Mouse (Mus musculus) heart, embryonic 10.5 days (tissue): Measurements from ENCODE around the gene Pole4. TPM values are rescaled to one million over a fixed set of nuclear protein-coding genes. Genes with fewer than 3 reads are reported as not detected.
"Not testable (repeated sequence)": the region's sequence is repeated elsewhere in the genome, so short reads cannot be mapped to it uniquely, and the experiment has no call there.

Experiments
- DNase-seq: peaks from one replicate; pipeline ENCODE4 v3.0.0-alpha.2; 2017; ENCODE audit warnings: low spot score
- H3K27ac ChIP-seq: fragments of 300-500 bp; sonication (generic); 2 replicates; pipeline ENCODE4 v1.5.1; 2016; ENCODE audit warnings: mild to moderate bottlenecking
- H3K27me3 ChIP-seq: fragments of 300-500 bp; sonication (generic); 2 replicates; pipeline ENCODE4 v1.6.1; 2016; ENCODE audit warnings: mild to moderate bottlenecking; ENCODE audit not compliant: poor library complexity, insufficient read depth, severe bottlenecking
- H3K36me3 ChIP-seq: fragments of 300-500 bp; sonication (generic); 2 replicates; pipeline ENCODE4 v1.6.1; 2016; ENCODE audit warnings: mild to moderate bottlenecking, moderate library complexity
- H3K4me1 ChIP-seq: fragments of 300-500 bp; sonication (generic); 2 replicates; pipeline ENCODE4 v1.6.1; 2016; ENCODE audit warnings: mild to moderate bottlenecking
- H3K4me3 ChIP-seq: fragments of 300-500 bp; sonication (generic); 2 replicates; pipeline ENCODE4 v1.5.1; 2016; ENCODE audit warnings: mild to moderate bottlenecking, moderate library complexity
- H3K9me3 ChIP-seq: fragments of 300-500 bp; sonication (generic); 2 replicates; pipeline ENCODE4 v1.6.1; 2016; ENCODE audit warnings: mild to moderate bottlenecking, moderate library complexity
- WGBS: fragments of 180-500 bp; shearing (Covaris S2); methylation state at CpG from one replicate; pipeline ENCODE4 v1.1.7; 2016; 5-methylcytosine and 5-hydroxymethylcytosine counted together
- polyA plus RNA-seq: library from polyadenylated mRNA; unstranded; fragments of >200 nt; fragmentation: Nextera tagmentation; extraction: Ambion mirVana; gene quantifications from 2 replicates; pipeline ENCODE4 v1.2.1, GENCODE M21; 2016

Gene Pole4
- polyA plus RNA-seq, 1 experiment from 2014 or later, result 121 TPM

- H3K27ac ChIP-seq, result no peak overlapping the region
- H3K9me3 ChIP-seq, result no peaks in the 10 kb centered on the region
- 86% methylated on average over 10 of the region's 10 CpGs for WGBS
- DNase-seq, result no peak
- H3K4me3 ChIP-seq, result no peak overlapping the region
- H3K4me1 ChIP-seq, result peaks cover 2% of the 10 kb centered on the region; the same call in 1 of the 2 replicates
- no peaks in the 10 kb centered on the region for H3K36me3 ChIP-seq
- no peaks in the 10 kb centered on the region for H3K27me3 ChIP-seq
Observed at GRCm38 (mm10) chr6:82707241-82707640, 2.1 kb upstream of the Pole4 start.

GRCm38 (mm10) chr6:82703710-82704109 lies 1.5 kb downstream of the Pole4 start:
- no peaks in the 10 kb centered on the region for H3K36me3 ChIP-seq
- 86% methylated on average over 3 of the region's 3 CpGs for WGBS
- no peaks in the 10 kb centered on the region for H3K9me3 ChIP-seq
- no peaks in the 10 kb centered on the region for H3K27me3 ChIP-seq
- H3K27ac ChIP-seq, result no peak overlapping the region
- H3K4me1 ChIP-seq, result 0 out of 2 replicates have a peak, but pooled peaks cover 2% of the 10 kb centered on the region
- no peak overlapping the region for H3K4me3 ChIP-seq
- no peak for DNase-seq

GRCm38 (mm10) chr6:82702593-82703017 lies 2.6 kb downstream of the Pole4 start:
- peak; percentile 93 for DNase-seq
- Histone ChIP-seq H3K27ac (no peak overlapping the region), H3K4me1 (0 out of 2 replicates have a peak, but pooled peaks cover 2% of the 10 kb centered on the region), H3K36me3 (no peaks in the 10 kb centered on the region), H3K4me3 (no peak overlapping the region), H3K9me3 (no peaks in the 10 kb centered on the region), H3K27me3 (no peaks in the 10 kb centered on the region)
- 31% methylated on average over 16 of the region's 16 CpGs for WGBS

- no peak overlapping the region for H3K27ac ChIP-seq
- H3K4me1 ChIP-seq, result 0 out of 2 replicates have a peak, but pooled peaks cover 2% of the 10 kb centered on the region
- WGBS, result 72% methylated on average over 6 of the region's 6 CpGs
- no peak for DNase-seq
- H3K9me3 ChIP-seq, result no peaks in the 10 kb centered on the region
- H3K36me3 ChIP-seq, result no peaks in the 10 kb centered on the region
- no peaks in the 10 kb centered on the region for H3K27me3 ChIP-seq
- no peak overlapping the region for H3K4me3 ChIP-seq
Observed at GRCm38 (mm10) chr6:82701296-82701695, 3.9 kb downstream of the Pole4 start.

- Histone ChIP-seq H3K4me1 (0 out of 2 replicates have a peak, but pooled peaks cover 2% of the 10 kb centered on the region), H3K27ac (no peak overlapping the region), H3K4me3 (no peak overlapping the region), H3K27me3 (no peaks in the 10 kb centered on the region), H3K9me3 (no peaks in the 10 kb centered on the region), H3K36me3 (no peaks in the 10 kb centered on the region)
- DNase-seq, result no peak
- 36% methylated on average over 5 of the region's 5 CpGs for WGBS
Observed at GRCm38 (mm10) chr6:82699831-82700230, 5.3 kb downstream of the Pole4 start.

GRCm38 (mm10) chr6:82696736-82697135 lies 8.4 kb downstream of the Pole4 start:
- no peaks in the 10 kb centered on the region for H3K4me1 ChIP-seq
- no peak overlapping the region for H3K27ac ChIP-seq
- no peak overlapping the region for H3K4me3 ChIP-seq
- no peaks in the 10 kb centered on the region for H3K27me3 ChIP-seq
- no peaks in the 10 kb centered on the region for H3K36me3 ChIP-seq
- H3K9me3 ChIP-seq, result no peaks in the 10 kb centered on the region
- no peak for DNase-seq
- 90% methylated on average over 3 of the region's 3 CpGs for WGBS

GRCm38 (mm10) chr6:82694668-82695067 lies 10.5 kb downstream of the Pole4 start:
- Histone ChIP-seq H3K4me3 (no peak overlapping the region), H3K4me1 (no peaks in the 10 kb centered on the region), H3K9me3 (no peaks in the 10 kb centered on the region), H3K36me3 (no peaks in the 10 kb centered on the region), H3K27ac (no peak overlapping the region), H3K27me3 (no peaks in the 10 kb centered on the region)
- 46% methylated on average over 13 of the region's 13 CpGs for WGBS
- no peak for DNase-seq

GRCm38 (mm10) chr6:82689474-82689873 lies 15.7 kb downstream of the Pole4 start:
- H3K9me3 ChIP-seq, result no peaks in the 10 kb centered on the region
- peaks cover 6% of the 10 kb centered on the region; the same call in 1 of the 2 replicates for H3K4me1 ChIP-seq
- no peaks in the 10 kb centered on the region for H3K36me3 ChIP-seq
- no peaks in the 10 kb centered on the region for H3K27me3 ChIP-seq
- H3K27ac ChIP-seq, result no peak overlapping the region
- peak; percentile 24 for DNase-seq
- 64% methylated on average over 4 of the region's 4 CpGs for WGBS
- H3K4me3 ChIP-seq, result no peak overlapping the region

GRCm38 (mm10) chr6:82688586-82688985 lies 16.6 kb downstream of the Pole4 start:
- not testable (repeated sequence) for H3K4me3 ChIP-seq, H3K27me3 ChIP-seq, H3K9me3 ChIP-seq, H3K4me1 ChIP-seq, H3K36me3 ChIP-seq
- peak; percentile 73 for DNase-seq
- WGBS, result 49% methylated on average over 5 of the region's 5 CpGs
- 0 out of 2 replicates have a peak overlapping the region, but pooled peaks have one; percentile 44 for H3K27ac ChIP-seq

- Histone ChIP-seq H3K27me3 (no peaks in the 10 kb centered on the region), H3K36me3 (no peaks in the 10 kb centered on the region)
Observed at GRCm38 (mm10) chr6:82684136-82684535, 21.0 kb downstream of the Pole4 start.

GRCm38 (mm10) chr6:82679286-82679685 lies 25.9 kb downstream of the Pole4 start:
- not testable (repeated sequence) for H3K36me3 ChIP-seq, H3K27ac ChIP-seq, DNase-seq, H3K27me3 ChIP-seq, H3K4me3 ChIP-seq, H3K4me1 ChIP-seq, H3K9me3 ChIP-seq
- WGBS, result 75% methylated on average over 2 of the region's 2 CpGs

More at GRCm38 (mm10) chr6:82684136-82684535, 21.0 kb downstream of the Pole4 start:
- no peak overlapping the region for H3K4me3 ChIP-seq
- H3K9me3 ChIP-seq, result no peaks in the 10 kb centered on the region
- no peak overlapping the region for H3K27ac ChIP-seq
- H3K4me1 ChIP-seq, result peaks cover 6% of the 10 kb centered on the region; the same call in 1 of the 2 replicates
- DNase-seq, result no peak

GRCm38 (mm10) chr6:82677629-82678028 lies 27.5 kb downstream of the Pole4 start:
- WGBS, result 72% methylated on average over 3 of the region's 3 CpGs
- H3K36me3 ChIP-seq, H3K9me3 ChIP-seq, H3K27me3 ChIP-seq, H3K27ac ChIP-seq, DNase-seq, H3K4me1 ChIP-seq, H3K4me3 ChIP-seq: not testable (repeated sequence)

GRCm38 (mm10) chr6:82666480-82666879 lies 38.7 kb downstream of the Pole4 start:
- no peaks in the 10 kb centered on the region for H3K27me3 ChIP-seq
- H3K4me3 ChIP-seq, result no peak overlapping the region
- H3K9me3 ChIP-seq, result 0 out of 2 replicates have a peak, but pooled peaks cover 4% of the 10 kb centered on the region
- no peak for DNase-seq
- no peaks in the 10 kb centered on the region for H3K36me3 ChIP-seq
- no peak overlapping the region for H3K27ac ChIP-seq
- H3K4me1 ChIP-seq, result no peaks in the 10 kb centered on the region

- Histone ChIP-seq H3K27me3 (no peaks in the 10 kb centered on the region), H3K9me3 (no peaks in the 10 kb centered on the region), H3K27ac (peak overlapping the region; percentile 98), H3K36me3 (peaks cover 16% of the 10 kb centered on the region), H3K4me3 (peak overlapping the region; percentile 81), H3K4me1 (peaks cover 7% of the 10 kb centered on the region; the same call in 1 of the 2 replicates)
- WGBS, result 34% methylated on average over 11 of the region's 11 CpGs
- DNase-seq, result no peak
Observed at GRCm38 (mm10) chr6:82653169-82653525, 52.0 kb downstream of the Pole4 start.
